Mouse (Mus musculus): ENCODE measurements around the gene Nmt1.

GRCm38 (mm10) chr11:103080323-103081091, 52.5 kb downstream of the Nmt1 start:
- TF ChIP-seq CTCF (conservative IDR thresholded peaks at IDR 0.05; ENCODE audit: low read length) (0 out of 2 replicates have a peak, but pooled peaks have one; percentile 8), POU5F1 (IDR thresholded peaks at IDR 0.05; ENCODE audit: borderline replicate concordance, low read length) (no peak), NANOG (IDR thresholded peaks at IDR 0.05; ENCODE audit: borderline replicate concordance, low read length) (no peak)

Data from E14TG2a.4 (cell line).